Mouse (Mus musculus) embryo, embryonic 10 days (tissue): ENCODE data around the gene Cbfa2t3.

Experiments used
- DNase-seq: peaks from one replicate; pipeline ENCODE4 v3.0.0-alpha.2; 2015; ENCODE audit warnings: low spot score

Gene Cbfa2t3

GRCm38 (mm10) chr8:122718711-122719499 is 20.0 kb upstream of the Cbfa2t3 start:
- DNase-seq, result no peak

DNA sequence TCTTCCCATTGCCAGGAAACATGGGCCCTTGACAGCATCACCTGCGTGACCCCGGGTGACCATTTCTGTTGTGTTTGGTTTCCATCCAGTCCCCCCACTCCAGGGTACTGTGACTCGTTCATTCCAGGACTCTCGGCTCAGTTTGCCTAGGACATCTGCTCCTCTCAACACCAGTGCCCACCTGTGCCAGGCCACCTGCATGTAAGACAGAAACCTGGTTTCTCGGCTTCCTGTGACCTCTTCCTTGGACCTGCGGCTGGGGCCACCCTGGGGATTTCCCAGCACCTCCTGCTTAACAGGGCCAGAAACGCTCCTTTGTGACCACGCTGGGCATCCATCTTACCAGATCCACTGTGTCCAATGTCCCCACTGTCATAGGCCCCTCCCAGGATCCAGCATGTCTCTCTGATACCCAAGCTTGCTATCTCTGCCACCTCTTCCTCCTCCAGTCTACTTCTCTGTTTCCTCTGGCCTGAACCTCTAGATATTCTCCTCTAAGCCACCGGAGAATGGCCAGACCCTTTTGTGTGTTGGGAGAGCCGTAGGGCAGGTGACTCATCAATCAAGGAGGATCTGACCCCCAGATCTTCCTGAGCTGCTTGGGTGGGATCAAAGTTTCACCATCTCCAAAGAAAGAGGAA is 19.1 kb upstream of the Cbfa2t3 start:
- no peak for DNase-seq

DNA sequence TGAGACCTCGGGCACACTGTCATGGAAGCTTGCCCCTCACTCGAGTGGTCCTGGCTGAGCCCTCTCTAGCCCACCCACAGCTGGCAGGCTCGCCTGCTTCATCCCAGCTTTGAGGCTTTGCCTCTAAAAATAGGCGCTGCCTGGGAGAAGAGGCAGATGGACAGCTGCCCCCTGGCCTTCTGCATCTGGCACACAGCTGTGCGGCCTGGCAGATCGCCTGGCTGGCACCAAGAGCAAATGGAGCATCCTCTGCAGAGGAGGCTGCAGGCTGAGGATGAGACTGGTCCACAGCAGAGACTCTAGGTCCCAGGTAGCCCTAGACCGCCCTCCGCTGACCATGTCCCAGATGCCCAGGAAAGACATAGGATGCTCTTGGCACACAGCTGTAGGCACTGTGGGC is 17.7 kb upstream of the Cbfa2t3 start:
- DNase-seq, result no peak

DNA sequence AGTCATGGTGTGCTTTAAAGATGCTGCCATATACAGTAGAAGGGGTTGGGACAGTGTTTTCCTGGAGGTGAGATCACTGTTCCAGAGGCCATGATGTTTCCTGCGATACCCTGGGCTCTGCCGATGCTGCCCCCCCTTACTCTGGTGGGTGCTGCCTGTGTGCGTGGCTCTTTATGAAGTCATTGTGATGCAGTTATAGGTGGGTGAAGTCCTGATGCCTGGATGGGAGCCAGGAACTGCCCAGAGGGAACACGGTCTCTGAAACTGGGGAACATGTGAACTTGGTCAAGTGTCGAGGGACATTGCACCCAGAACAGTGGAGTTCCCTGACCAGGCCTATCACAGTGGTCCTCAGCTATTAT is 14.2 kb upstream of the Cbfa2t3 start:
- no peak for DNase-seq

DNA sequence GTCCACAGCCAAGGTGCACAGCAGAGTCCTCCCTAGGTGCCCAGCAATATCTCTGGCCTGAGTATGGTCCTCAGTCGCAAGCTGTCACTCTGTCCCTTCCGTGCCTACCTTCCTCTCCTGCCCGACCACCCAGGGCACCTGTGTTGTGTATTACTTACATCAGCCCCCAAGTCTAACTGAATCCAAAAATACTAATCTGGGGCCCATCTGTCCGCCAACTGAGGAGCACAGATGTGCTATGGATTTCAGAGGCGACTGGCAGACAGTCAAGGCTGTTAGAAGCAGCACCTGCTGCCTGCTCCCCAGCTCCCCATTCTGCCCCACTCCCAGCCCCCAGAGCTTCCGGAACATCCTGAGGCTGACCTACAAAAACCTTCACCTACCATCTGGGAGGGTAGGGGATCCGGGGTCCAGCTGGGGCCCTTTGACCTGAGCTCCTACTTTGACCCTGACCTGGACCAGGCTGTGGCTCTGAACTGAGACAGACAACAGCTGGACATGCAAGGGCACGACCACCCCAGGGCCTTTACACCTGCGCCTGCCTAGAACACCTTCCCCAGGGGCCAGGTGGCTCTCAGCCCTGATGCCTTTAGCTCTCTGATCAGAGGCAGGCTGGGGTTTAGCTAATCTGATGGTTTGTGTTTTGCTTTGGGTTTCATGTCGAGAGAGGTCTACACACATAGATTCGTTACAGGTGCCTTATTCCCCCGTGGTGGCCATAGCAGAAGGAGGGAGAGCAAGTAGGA is 13.7 kb upstream of the Cbfa2t3 start:
- DNase-seq, result no peak

DNA sequence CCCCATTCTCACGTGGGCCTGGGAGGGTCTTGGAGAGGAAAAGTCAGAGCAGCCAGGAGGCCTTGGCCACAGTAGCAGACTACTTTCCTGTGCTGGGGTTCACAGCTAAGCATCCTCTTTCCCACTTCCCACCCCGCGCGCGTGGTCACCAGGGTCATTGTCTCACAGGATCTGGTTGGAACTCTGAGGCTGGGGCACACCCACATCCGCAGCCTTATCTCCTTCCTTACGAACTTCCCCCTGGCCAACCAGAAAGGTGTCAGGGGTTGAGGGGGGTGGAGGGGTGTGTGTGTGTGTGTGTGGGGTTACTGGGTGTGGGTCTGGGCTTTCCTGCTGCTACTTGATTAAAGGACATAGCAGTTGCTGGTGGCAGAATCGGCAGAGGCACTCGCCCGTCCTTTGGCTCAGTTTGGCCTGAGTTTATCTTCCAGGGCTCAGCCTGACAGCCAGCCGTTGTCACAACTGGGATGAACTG is 13.0 kb upstream of the Cbfa2t3 start:
- DNase-seq, result no peak

GRCm38 (mm10) chr8:122711480-122711879 is 12.6 kb upstream of the Cbfa2t3 start:
- DNase-seq, result no peak

- DNase-seq, result peak; percentile 26
These were observed 10.6 kb upstream of the Cbfa2t3 start for GRCm38 (mm10) chr8:122709340-122710111.

GRCm38 (mm10) chr8:122707184-122707583 is 8.3 kb upstream of the Cbfa2t3 start:
- DNase-seq, result no peak

- DNase-seq, result no peak
These were observed 7.1 kb upstream of the Cbfa2t3 start for GRCm38 (mm10) chr8:122705901-122706561.

GRCm38 (mm10) chr8:122704612-122705011 is 5.7 kb upstream of the Cbfa2t3 start:
- DNase-seq, result no peak

- DNase-seq, result no peak
These were observed 4.0 kb upstream of the Cbfa2t3 start for GRCm38 (mm10) chr8:122702957-122703356.

GRCm38 (mm10) chr8:122702301-122702941 is 3.5 kb upstream of the Cbfa2t3 start:
- DNase-seq, result no peak

- DNase-seq, result no peak
These were observed 2.7 kb upstream of the Cbfa2t3 start for GRCm38 (mm10) chr8:122701441-122702185.

DNA sequence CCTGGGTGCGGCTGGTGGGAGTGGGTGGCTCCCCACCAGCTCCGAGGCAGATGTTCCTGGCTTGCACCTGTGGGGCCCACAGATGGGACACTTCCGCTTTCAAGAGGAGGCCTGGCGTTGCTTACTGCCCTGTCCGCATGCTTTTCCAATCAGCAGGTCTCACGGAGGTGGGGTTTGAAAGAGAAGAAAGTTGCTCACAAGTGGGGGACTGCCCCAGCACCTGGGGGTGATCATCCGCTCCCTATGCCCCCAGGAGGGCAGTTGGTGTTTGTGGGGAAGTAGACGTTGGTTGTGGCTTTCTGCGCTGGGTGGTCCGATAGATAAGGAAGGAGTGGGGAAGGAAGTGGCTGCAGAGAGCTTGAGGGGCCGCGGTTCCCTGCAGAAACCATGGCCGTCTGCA is 1.7 kb upstream of the Cbfa2t3 start:
- no peak for DNase-seq

- no peak for DNase-seq
These were observed 598 bp downstream of the Cbfa2t3 start for GRCm38 (mm10) chr8:122698254-122698768.

- DNase-seq, result no peak
These were observed 1.3 kb downstream of the Cbfa2t3 start for GRCm38 (mm10) chr8:122697586-122697985.

GRCm38 (mm10) chr8:122697181-122697581 is 1.7 kb downstream of the Cbfa2t3 start:
- DNase-seq, result no peak

GRCm38 (mm10) chr8:122695438-122696042 is 3.4 kb downstream of the Cbfa2t3 start:
- peak; percentile 73 for DNase-seq

DNA sequence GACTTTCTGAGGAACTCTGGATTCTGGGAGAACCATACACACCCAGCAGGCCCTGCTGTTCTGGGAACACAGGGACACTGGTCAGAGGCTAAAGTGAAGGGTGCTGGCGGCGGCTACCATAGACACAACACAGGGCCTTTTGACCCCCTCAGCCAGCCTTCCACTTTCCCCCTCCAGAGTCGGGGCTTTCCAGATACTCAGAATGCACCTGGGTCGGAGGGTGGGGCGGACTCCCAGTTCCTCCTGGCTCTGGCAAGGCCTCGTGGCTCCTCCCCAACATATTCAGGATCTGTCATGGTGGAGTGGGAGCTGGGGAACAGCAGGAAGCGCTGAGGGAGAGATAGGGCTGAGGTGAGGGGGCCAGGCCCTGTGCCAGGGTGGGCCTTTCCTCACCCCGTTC is 6.8 kb downstream of the Cbfa2t3 start:
- DNase-seq, result no peak
